Comparison of ENCODE assay signal across 34 mouse cellular contexts in the genomic region with DNA sequence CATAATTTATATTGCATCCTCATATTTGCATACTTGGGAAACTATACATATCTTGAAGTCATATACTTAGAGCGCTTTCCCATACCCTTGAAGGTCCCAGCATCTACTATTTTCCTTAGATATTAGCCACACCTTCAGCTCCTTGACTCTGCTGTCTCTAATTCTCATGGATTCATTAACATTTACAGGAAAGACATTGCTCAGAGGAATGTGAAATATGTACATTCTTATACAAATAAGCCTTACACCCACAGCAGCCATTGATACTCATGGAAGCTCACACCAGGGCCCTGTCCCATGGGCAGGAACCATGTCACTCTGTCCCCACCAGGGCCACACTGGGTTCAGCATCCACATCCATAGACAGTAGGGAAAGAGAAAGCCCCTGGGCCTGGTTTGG.
"Had no signal": no experiment of that assay in that cellular context is flagged by ENCODE, and none has a peak within 500 bp of the region (broad histone marks: within the 10 kb centered on the region; RNA-seq: fewer than 3 reads in every experiment).

No protein-coding gene starts in this region.

- H3K4me1 ChIP-seq: heart, embryonic 13.5 days; heart, embryonic 15.5 days; hindbrain, embryonic 10.5 days; hindbrain, embryonic 12.5 days; hindbrain, embryonic 13.5 days; hindbrain, embryonic 15.5 days; intestine, embryonic 15.5 days; kidney, embryonic 15.5 days had no signal

- H3K27me3 ChIP-seq: heart, embryonic 13.5 days; heart, embryonic 15.5 days; hindbrain, embryonic 12.5 days; hindbrain, embryonic 13.5 days; hindbrain, embryonic 15.5 days; intestine, embryonic 15.5 days; kidney, embryonic 15.5 days had no signal

- ATAC-seq: hindbrain, embryonic 16.5 days; hindbrain, postnatal 0 days; inflammation-experienced regulatory T-cells, adult 6 months; intestine, embryonic 15.5 days; intestine, embryonic 16.5 days; intestine, postnatal 0 days had no signal

- H3K4me2 ChIP-seq: heart, embryonic 11.5 days; heart, embryonic 13.5 days; heart, embryonic 15.5 days; hindbrain, embryonic 12.5 days; hindbrain, embryonic 13.5 days; hindbrain, embryonic 14.5 days; hindbrain, embryonic 15.5 days; intestine, embryonic 15.5 days; kidney, embryonic 15.5 days had no signal

- H3K27ac ChIP-seq: heart, embryonic 13.5 days; heart, embryonic 15.5 days; hindbrain, embryonic 10.5 days; hindbrain, embryonic 12.5 days; hindbrain, embryonic 13.5 days; hindbrain, embryonic 14.5 days; hindbrain, embryonic 15.5 days; hindbrain, postnatal 0 days; intestine, embryonic 15.5 days; kidney, embryonic 15.5 days; kidney, postnatal 0 days; layer of hippocampus, adult 2 months; left cerebral cortex, adult 2 months had no signal

- H3K9me3 ChIP-seq: heart, embryonic 13.5 days; heart, embryonic 15.5 days; hindbrain, embryonic 10.5 days; hindbrain, embryonic 12.5 days; hindbrain, embryonic 13.5 days; hindbrain, embryonic 15.5 days; intestine, embryonic 15.5 days; kidney, embryonic 15.5 days had no signal

- H3K4me3 ChIP-seq: heart, embryonic 13.5 days; heart, embryonic 15.5 days; hindbrain, embryonic 10.5 days; hindbrain, embryonic 12.5 days; hindbrain, embryonic 13.5 days; hindbrain, embryonic 15.5 days; intestine, embryonic 15.5 days; kidney, embryonic 15.5 days; layer of hippocampus, adult 2 months; left cerebral cortex, adult 2 months had no signal

- DNase-seq: heart, postnatal 10 days; heart, postnatal 14 days; heart, postnatal 36 days; heart, postnatal 4 days; kidney, adult 11 months; kidney, adult 18-20 months; kidney, adult 2 months; kidney, adult 8-10 months; kidney, adult 9 months; kidney, postnatal 10 days; kidney, postnatal 14 days; kidney, postnatal 25 days; kidney, postnatal 36 days; kidney, postnatal 4 days; layer of hippocampus, adult 9-11 months; layer of hippocampus, postnatal 36 days had no signal

- H3K9ac ChIP-seq: heart, embryonic 13.5 days; heart, embryonic 15.5 days; hindbrain, embryonic 12.5 days; hindbrain, embryonic 13.5 days; hindbrain, embryonic 14.5 days; hindbrain, embryonic 15.5 days; intestine, embryonic 15.5 days; kidney, embryonic 15.5 days had no signal

- H3K36me3 ChIP-seq: heart, embryonic 13.5 days; heart, embryonic 15.5 days; hindbrain, embryonic 10.5 days; hindbrain, embryonic 12.5 days; hindbrain, embryonic 13.5 days; hindbrain, embryonic 15.5 days; intestine, embryonic 15.5 days; kidney, embryonic 15.5 days had no signal
